Mouse (Mus musculus): ENCODE results near the gene Col4a2.

Gene Col4a2

DNA sequence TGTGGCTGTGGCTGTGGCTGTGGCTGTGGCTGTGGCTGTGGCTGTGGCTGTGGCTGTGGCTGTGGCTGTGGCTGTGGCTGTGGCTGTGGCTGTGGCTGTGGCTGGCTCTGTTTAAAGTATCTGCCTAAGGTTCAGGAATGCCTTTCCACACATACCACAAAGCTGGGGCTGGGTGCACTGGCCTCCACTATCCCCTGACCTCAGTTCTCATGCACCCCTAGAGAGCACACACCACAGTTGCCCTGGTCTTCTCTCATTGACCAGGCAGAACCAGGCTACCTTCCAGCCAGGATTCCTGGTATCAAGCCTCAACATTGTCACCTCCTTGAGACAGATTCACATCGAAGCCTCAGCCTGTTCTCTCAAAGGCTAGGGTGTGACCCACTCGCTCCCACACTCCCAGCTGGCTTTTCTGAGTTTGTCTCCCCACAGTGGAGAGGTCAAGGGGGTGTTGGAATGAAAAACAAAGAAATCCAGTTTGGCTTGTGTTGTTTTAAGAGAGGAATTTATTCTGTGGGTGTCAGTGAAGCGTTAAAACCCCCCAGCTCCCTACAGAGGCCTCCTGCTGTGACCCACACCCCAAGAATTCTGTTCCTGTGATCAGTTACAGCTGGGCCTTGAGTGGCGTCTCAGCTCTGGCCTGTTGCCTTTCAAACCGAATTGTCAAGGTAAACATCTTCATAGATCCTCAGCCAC is 15.3 kb downstream of the Col4a2 start:
- DNase-seq, result no peak

DNA sequence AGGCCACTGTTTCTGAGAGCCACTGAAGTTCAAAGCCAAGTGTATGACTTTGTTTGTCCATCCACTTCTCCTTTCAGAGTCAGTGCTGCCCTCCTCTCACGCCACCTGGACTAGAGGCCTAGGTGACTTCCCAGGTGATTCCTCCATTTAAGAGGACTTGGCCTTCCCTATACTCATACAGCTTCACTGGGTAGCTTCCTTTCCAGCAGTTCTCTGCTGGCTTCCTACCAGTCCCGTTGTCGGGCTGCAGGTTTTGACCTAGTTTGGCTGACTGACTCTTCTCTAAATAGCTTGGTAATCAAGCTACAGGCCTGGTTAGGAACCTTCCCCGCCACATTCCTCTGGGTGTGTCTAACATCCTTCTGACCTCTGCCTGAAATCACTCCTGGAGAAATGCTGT is 19.0 kb downstream of the Col4a2 start:
- no peak for DNase-seq

DNA sequence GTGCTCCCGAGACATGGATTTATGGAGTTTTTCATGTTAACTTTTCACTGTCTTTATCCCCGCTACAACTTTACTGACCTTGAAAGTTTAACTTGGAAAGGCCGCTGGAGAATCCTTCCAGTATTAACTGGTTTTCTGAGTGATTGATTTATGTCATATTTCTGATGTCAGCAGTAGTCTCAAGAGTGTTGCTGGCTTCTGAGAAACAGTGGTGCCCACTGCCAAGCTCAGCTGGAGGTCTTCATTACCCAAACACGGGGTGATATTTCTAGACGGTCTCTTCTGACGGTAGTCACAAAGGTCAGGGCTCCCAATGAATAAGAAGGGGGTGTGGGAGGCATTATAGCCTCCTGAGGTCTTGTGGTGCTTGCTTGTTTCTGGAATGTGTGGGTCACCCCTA is 21.1 kb downstream of the Col4a2 start:
- DNase-seq, result no peak

DNA sequence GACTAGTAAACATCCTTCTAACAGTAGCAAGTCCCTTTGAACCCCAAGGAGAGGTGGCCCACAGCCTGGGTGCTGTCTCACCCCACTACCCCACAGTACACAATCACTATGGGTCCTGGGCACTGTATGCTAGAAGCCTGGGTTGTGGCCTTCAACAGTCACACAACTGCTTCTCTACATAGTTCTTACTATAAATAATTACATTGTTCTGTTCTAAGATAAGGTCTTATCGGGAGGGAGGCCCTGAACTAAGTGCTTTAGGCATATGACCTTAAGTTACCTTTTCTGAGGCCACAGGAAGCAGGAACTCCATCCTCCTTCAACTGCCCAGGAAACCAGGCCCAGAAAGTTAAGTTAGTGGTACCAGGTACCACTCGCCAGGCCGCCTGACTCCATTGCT is 21.9 kb downstream of the Col4a2 start:
- DNase-seq, result no peak

DNA sequence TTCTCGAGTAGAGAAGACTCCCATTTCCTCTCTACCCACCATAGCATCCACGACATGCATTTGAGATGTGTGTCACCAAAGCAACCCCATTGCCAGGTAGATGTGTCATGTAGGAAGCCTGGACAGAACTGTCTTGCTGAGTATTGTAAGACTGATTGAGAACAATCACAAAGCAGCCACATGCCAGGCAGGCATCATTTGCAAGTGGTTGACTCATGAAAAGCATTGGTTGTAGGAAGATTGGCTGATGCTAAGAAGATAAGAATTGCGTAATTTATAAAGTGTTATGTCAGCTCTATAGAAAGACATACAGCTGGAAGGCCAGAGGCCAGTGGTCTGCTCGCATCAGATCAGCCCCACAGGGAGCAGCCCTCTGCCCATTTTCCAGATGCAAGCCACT is 22.6 kb downstream of the Col4a2 start:
- no peak for DNase-seq

DNA sequence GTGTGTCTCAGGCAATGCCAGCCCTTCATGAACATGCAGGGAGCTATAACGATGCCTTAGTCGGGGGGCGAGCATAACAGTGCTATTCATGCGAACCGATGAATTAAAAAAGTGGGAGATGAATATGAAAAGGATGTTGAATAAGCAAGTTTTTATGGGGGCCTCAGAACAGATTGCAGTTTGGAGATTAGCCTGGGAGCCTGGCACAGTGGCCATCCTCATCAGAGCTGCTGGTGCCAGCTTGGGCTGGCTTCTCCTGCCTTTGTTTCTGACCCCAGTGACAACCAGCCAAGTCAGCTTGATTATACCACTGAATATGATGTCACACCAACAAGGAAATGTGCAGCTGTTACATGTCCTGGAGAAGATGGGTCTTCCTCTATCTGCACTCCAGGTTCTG is 23.7 kb downstream of the Col4a2 start:
- DNase-seq, result no peak

DNA sequence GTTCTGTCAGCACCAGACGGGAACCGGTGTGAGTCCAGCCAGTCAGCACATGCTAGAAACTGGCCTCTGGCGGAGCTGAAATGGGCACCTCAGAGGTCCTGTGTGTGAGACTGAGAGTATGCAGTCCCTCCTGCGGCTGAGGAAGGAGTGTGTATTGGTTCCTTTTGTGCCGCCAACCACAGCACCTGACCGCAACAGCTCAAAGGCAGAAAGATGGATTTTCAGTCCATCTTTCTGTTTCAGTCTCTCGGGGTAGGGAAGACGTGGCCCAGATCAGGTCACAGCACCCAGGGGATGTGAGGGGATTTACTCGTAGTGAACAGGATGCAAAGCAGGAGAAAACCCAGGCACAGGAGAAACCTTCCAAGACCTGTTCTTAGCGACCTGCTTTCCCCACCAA is 25.0 kb downstream of the Col4a2 start:
- DNase-seq, result no peak

DNA sequence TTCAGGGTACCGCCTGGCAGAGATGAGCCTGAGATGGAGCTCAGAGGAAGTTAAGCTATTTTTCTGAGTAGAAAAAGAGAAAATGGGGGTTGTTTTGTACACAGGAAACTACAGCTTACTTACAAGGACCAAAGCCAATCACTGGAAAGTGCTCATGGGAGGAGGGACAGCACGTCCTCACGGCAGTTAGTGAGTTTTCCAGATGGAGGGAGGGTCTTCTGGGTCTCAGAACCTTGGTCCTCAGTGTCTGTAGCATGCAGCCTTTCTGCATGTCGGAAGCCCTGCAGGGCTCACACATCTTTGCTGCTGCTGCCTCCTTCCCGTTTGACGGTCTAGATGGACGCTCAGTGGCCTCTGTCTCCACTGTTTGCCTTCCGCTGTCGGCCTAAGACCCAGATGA is 25.9 kb downstream of the Col4a2 start:
- DNase-seq, result no peak

DNA sequence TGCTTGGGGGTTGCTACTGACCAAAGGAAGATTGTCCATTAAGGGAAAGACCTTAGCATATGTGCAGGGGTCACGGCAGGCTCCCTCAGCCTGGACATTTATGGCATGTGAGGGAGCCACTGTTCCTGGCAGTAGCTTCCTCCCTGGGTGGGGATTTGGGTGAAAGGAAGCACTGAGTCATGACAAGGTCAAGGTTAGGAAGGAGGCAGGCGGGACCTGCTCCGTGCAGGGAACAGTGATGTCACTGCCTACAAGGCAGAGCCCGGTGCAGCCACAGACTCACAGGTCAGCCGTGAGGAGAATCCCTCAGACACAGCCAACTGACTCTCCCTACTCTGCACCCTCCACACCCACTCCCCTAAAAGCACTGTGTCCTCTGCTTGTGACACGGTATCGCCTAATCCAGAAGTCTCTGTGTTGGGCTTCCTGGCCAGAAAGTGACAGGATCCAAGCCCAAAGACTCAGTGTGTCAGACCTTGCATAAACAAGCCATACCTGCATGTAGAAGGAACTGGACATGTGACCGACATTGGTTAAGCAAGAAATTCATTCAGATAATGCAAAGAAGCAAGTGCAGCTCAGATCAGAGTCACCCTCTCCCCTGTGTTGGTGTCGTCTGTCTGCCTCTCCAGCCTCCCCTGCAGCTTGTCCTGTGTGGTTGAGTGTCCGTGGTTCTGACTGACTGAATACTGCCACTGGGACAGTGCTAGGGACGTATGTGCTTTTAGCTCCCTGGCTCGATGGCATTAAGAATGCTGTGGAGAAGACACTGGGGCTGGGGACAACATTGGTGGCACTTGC is 27.9 kb downstream of the Col4a2 start:
- DNase-seq, result no peak

DNA sequence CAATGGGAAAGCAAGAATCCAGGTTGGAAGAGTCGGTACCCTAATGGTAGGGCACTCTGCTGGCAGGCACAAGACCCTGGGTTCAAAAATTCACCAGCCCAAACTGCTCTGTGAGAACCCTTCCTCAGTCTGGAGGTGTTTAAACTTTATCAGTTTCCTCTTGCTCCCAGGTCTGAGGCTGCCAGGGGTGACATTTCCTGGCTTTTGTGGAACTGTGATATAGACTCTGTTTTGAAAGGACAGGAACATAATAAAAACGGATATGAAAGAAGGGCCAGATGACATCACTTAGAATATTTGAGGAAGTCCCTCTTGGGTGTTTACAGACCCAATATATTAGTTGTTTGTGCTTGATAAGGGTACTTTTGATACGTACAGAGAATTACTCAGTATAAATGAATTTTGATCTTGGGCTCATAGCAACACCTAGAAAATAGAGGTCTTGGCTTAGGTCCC is 28.5 kb downstream of the Col4a2 start:
- DNase-seq, result no peak

DNA sequence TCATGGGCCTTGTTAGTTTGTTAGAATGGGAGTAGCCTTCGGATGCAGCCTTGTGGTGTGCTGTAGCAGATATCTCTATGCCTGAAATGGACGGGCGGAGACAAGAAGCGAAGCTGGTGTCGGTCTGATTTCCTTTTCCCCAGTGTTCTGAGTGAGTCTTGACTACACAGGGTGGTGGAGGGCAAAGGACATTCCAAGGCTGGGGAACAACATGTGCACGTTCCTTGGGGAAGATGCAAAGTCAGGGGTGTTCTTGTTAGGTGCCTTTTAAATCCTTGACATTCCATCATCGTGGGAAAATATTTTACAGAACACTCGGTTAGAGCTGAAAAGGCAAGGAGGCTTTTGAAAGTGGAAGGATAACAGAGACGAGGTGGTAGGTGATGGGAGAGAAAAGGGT is 31.9 kb downstream of the Col4a2 start:
- no peak for DNase-seq

DNA sequence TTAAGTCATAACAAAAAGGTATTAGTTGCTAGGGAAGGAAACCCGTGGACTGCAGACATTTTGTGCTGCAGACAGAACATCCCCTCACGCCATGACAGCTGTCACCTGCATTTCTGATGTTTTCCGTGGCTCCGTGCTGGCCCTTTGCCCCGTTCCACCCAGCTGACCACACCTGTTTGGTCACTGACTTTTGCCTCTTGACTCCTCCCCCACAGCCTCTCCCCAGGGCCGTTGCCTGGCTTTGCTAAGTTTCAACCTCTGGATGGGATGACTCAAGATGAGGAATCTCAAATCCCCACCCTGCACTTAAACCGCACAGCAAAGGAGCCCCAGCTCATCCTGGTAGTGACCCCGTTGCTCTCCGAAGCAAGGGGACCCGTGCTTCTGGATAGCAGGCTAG is 33.6 kb downstream of the Col4a2 start:
- no peak for DNase-seq

DNA sequence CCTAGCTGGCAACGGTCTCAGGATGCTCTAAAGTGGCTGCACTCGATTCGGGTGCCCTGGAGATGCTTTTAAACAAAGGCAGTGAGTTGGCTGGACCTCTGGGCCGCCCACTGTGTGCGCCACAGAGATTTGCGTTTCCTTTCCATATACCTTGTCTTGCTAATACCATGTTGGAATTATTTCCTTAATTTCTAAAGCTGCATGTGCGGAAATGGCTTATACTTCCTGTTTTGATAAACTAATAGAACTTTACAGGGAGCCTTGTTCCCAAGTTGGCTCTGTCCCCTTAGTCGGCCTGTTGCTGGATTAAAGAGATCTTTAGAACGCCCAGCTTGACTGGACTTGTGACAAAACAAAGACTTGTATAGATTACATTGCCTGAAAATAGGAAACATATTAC is 35.1 kb downstream of the Col4a2 start:
- no peak for DNase-seq

DNA sequence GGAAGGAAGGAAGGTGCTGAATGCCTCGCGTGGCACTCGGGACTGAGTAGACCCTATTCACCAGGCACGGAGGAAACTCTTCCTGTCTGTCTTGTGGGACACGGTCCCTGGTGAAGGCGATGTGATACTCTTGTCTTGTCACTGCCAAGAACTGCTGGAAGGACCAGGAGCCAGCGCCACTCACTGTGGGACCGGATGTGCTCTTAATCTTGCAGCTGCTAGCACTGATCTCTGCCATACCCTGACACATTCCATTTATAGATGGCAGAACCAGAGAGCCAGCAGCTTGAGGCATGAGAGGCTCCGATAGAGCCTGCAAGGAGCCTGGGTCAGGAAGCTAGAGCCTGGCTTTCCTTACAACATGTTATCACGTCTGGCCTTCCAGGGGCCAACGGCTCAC is 36.0 kb downstream of the Col4a2 start:
- DNase-seq, result no peak

DNA sequence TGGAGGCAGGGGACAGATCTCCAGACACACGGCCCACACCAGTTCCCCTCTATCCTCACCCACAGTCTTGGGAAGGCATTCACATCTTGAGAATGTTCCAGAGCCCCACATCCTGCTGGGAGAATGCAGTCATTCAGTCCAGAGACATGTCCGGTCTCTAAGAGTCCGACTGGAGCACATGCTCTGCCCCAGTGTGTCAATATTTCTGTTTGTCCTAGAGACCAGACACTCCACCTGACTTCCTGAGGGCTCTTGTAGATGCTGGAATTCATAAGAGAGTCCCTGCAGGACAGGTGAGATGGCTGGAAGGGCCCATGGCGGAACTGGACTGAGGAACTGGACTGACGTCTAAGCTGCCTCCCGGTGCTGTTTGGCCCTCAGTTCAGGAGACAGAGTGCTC is 38.8 kb downstream of the Col4a2 start:
- DNase-seq, result no peak

DNA sequence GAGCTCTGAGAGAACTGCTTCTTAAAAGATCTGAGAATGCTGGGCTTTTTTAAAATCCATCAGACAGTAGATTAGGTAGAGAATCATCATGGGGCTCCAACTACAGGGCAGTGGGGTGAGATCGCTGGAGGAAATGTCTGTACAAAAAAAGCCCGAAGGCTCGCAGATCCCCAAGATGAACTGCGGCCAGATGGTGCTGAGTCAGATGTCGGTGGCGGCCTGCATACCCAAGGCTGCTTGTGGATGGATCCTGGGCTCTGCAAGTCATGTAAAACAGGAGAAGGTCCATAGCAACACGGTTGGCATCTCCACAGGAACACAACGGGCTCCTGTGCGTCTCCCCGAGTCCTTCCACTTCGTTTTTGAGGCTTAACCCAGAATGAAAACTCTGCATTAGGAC is 39.9 kb downstream of the Col4a2 start:
- DNase-seq, result no peak

DNA sequence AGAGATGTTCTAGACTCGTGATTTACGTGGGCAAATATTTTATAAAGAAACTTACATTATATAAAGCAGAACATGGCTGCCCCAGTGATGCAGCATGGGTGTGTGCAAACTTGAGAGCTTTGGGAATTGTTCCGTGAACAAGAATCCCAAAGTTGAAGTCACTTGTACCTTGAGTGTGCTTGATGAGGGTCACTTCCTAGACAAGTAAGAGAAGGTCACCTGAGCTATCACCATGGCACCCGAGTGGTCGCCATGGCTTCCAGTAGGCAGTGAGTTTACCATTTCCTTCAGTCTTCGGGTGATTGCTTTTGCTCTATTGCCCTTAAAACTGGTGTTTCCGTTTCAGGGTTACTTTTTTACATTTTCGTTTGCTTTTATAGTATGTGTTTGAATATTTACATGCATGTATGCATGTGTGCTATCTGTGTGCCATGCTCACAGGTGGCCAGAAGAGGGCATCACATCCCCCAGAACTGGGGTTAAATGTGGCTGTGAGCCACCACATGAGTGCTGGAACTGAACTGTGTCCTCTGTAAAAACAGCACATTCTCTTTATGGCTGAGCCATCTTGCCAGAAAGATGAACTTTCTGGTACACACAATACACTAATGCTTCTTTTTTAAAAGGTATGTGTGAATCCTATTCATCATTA is 42.3 kb downstream of the Col4a2 start:
- no peak for DNase-seq

DNA sequence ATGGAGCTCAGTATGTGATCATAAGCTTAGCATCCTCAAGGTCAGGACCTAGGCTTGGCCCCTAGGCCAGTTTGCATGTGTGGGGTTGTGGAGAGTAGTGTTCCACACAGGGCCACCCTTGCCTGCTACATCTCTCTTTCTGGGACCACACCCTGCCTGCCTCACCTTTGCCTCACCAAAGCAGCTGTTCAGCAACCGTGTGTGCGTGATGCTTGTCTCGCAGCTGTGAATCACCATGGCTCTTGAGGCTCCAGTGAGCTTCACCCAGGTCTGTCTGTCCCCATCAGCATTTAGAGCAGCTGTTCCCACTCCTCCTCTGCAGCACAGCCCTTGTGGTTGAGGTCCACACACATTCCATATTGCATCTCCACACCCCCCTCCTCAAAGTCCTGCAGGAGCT is 43.3 kb downstream of the Col4a2 start:
- no peak for DNase-seq

DNA sequence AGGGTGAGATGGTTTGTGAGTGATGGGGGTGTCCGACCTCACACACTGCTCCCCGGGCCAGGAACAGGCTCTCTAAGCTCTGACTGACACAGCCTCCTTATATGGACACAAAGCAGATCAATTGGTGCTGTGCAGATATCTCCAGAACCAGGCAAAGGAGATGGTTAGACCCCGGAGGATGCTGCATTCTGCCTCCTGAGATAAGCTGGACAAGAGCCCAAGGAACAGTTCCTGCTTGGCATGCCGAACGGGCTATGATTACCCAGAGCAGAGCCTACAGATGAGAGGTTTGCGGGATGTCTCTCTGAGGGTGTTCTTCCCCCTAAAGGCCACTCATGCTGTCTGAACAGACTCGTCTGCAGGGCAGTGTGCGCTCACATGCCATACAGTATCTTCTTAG is 44.2 kb downstream of the Col4a2 start:
- no peak for DNase-seq

DNA sequence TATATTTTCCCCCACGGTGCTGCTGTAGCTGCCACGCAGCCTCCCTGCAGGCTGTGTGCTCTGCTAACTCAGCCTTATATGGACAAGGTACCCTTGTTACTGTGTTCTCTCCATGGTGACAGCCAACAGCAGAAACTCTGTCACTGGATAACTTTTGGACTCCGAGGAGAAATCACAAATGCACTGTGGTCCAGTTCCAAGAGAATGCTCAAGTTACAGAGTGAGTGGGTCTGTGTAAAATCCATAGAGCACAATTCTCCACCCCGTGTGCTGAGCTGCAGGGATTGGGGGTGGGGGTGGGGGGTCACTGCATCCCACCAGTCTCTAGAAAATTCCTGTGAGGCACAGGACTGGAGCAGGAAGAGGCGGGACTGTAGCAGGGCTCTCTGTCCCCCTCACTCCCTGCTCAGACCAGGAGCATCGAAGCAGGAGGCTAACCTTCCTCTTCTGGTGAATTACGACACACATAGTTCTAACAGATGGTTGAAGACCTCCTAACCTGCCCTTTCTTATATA is 45.4 kb downstream of the Col4a2 start:
- DNase-seq, result no peak

DNA sequence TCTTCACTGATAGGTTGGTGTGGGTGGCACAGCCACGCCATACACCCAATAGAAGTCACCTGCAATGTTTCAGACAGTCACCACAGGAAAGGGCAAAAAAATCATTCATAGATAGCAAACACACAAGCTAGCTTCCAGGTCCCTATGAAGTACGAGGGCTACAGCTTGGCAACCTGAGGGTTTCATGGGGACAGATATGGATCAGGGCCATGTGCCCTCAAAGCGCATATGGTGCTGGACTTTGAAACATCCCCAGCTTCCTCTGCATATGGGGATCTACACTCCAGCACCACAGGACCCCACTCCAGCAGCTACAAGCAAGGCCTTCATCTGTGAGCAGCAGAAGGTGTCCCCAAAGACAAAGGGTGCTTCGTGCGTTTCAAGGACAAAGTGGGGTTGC is 47.2 kb downstream of the Col4a2 start:
- no peak for DNase-seq

DNA sequence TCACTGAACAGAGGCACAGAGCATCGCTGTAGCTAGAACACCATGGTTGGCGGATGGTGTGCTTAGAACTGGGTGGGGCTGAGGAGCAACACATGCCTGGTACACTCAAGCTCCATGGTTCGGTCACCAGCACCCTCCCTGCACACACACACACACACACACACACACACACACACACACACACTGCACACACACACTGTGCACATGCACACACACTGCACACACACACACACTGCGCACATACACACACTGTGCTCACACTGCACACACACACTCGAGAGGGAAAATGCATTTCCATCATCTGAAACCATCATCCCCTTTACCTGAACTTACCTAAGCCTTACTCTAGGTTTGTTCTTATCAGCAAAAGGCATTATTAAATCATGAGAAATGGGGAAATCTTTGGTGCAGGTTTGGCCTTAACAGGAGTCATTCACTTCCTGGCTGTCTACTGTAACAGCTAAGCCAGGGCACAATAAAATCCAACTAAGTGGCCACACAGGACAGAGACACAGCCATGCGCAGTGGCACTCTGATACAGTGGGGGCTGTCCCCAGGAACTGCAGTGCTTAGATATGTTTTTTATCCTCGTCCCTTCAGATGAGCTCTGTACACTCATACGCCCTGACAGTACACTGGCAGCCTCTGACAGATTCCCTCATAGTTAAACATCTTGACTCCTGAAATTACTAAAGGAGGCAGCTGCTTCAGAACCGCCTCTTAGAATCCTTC is 49.1 kb downstream of the Col4a2 start:
- no peak for DNase-seq
